Mouse (Mus musculus) embryonic facial prominence, embryonic 12.5 days (tissue): ENCODE results near the gene Setd1b. TPM values are rescaled to one million over a fixed set of nuclear protein-coding genes. Genes with fewer than 3 reads are reported as not detected.

Experiments
- ATAC-seq: fragments of 200-750 bp; cut with Nextera tagmentation; 2 replicates; pipeline ENCODE4 v1.8.0; 2017; ENCODE audit not compliant: insufficient number of reproducible peaks, insufficient read depth, low FRiP score, low TSS enrichment
- H3K27ac ChIP-seq: fragments of 300-500 bp; sonication (generic); 2 replicates; pipeline ENCODE4 v1.5.1; 2016; ENCODE audit warnings: mild to moderate bottlenecking
- H3K27me3 ChIP-seq: fragments of 300-500 bp; sonication (generic); 2 replicates; pipeline ENCODE4 v1.6.1; 2016; ENCODE audit warnings: mild to moderate bottlenecking, moderate library complexity
- H3K36me3 ChIP-seq: fragments of 300-500 bp; sonication (generic); 2 replicates; pipeline ENCODE4 v1.6.1; 2016; ENCODE audit warnings: mild to moderate bottlenecking
- H3K4me1 ChIP-seq: fragments of 300-500 bp; sonication (generic); 2 replicates; pipeline ENCODE4 v1.6.1; 2016
- H3K4me2 ChIP-seq: fragments of 300-500 bp; sonication (generic); replicated peaks from 2 replicates; pipeline ENCODE4 v1.6.1; 2016; ENCODE audit warnings: mild to moderate bottlenecking, moderate library complexity
- H3K4me3 ChIP-seq: fragments of 300-500 bp; sonication (generic); 2 replicates; pipeline ENCODE4 v1.5.1; 2016; ENCODE audit warnings: mild to moderate bottlenecking
- H3K9ac ChIP-seq: fragments of 300-500 bp; sonication (generic); 2 replicates; pipeline ENCODE4 v1.6.1; 2016; ENCODE audit warnings: mild to moderate bottlenecking, moderate library complexity
- H3K9me3 ChIP-seq: fragments of 300-500 bp; sonication (generic); 2 replicates; pipeline ENCODE4 v1.6.1; 2016; ENCODE audit warnings: mild to moderate bottlenecking, moderate library complexity
- WGBS: fragments of 180-500 bp; shearing (Covaris S2); methylation state at CpG from one replicate; pipeline ENCODE4 v1.1.7; 2016; 5-methylcytosine and 5-hydroxymethylcytosine counted together
- polyA plus RNA-seq: library from polyadenylated mRNA; unstranded; fragments of >200 nt; fragmentation: Nextera tagmentation; extraction: Ambion mirVana; gene quantifications from 2 replicates; pipeline ENCODE4 v1.2.1, GENCODE M21; 2016

Setd1b gene
- polyA plus RNA-seq, 1 experiment from 2014 or later = 12.4 TPM

DNA sequence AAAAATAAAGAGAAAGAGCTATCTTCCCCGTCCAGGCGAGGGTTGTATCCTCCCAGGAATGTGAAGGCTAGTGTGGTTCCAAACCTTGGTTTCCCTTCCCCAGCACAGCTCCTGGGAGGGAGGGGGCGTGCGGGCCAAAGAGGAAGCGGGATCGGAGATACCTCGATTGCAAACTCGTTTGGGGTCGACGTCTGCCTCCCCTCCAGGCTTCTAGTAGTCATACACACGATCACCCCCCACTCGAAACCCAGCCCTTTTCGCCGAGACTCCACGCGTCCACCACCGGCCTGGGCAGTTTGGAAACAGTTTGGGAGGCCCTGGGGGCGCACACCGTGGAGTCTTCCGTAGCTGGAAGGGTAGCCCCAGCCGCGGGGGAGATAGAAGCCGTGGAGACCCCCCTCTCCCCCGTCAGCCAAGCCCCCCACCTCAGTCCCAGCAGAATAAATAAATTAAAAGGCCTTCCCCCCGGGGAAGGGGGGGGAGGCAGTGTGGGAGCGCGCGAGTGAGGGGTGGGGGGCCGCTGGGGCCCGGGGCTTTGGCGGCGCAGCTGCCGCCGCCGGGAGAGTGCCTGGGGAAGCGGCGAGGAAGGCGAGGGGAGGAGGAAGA is 335 bp upstream of the Setd1b start:
- H3K4me3 ChIP-seq = peak overlapping the region; percentile 97
- no peaks in the 10 kb centered on the region for H3K9me3 ChIP-seq
- peaks cover 12% of the 10 kb centered on the region for H3K36me3 ChIP-seq
- no peak for ATAC-seq
- H3K27me3 ChIP-seq = no peaks in the 10 kb centered on the region
- peak overlapping the region; percentile 100 for H3K9ac ChIP-seq
- H3K4me2 ChIP-seq = peak overlapping the region; percentile 99
- H3K27ac ChIP-seq = peak overlapping the region; percentile 100
- peaks cover 47% of the 10 kb centered on the region for H3K4me1 ChIP-seq
- under 1% methylated on average over 29 of the region's 38 CpGs for WGBS

DNA sequence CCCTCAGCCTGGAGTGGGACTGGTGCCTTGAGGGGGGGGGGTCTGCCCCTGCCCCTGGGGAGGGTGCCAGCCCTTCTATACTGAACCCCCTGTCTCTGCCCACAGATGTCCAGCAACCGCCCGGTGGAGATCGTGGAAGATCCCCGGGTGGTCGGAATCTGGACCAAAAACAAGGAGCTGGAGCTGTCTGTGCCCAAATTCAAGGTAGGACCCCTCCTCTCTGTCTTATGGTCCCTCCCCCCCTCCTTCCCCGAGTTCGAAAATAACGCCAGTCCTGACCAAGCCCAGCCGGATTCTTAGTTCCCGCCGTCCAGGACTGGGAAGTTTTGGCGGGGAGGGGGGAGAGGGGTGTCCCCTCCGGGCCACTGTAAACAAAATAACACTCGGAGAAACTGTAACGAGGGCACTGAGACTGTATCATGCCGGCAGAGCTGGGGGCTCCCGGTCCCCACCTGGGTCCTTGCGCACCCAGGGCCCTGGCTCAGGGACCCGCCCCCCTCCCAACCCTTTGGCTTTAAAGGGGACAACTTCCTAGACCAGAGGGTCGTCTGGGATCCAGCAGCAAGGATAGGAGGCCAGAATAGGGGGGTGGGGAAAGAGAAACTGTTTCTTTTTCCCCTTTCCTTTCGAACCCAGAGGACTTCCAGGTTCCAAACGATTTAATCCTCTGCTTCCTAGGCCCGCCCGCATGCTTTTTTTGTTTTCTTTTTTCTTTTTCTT is 1.4 kb downstream of the Setd1b start:
- no peaks in the 10 kb centered on the region for H3K27me3 ChIP-seq
- H3K4me2 ChIP-seq = peak overlapping the region; percentile 99
- peak overlapping the region; percentile 100 for H3K27ac ChIP-seq
- peaks cover 35% of the 10 kb centered on the region for H3K4me1 ChIP-seq
- H3K4me3 ChIP-seq = peak overlapping the region; percentile 97
- no peaks in the 10 kb centered on the region for H3K9me3 ChIP-seq
- ATAC-seq = peak; percentile 4; the same call in 1 of the 2 replicates
- H3K9ac ChIP-seq = peak overlapping the region; percentile 100
- peaks cover 30% of the 10 kb centered on the region for H3K36me3 ChIP-seq
- WGBS = under 1% methylated on average over 24 of the region's 24 CpGs

DNA sequence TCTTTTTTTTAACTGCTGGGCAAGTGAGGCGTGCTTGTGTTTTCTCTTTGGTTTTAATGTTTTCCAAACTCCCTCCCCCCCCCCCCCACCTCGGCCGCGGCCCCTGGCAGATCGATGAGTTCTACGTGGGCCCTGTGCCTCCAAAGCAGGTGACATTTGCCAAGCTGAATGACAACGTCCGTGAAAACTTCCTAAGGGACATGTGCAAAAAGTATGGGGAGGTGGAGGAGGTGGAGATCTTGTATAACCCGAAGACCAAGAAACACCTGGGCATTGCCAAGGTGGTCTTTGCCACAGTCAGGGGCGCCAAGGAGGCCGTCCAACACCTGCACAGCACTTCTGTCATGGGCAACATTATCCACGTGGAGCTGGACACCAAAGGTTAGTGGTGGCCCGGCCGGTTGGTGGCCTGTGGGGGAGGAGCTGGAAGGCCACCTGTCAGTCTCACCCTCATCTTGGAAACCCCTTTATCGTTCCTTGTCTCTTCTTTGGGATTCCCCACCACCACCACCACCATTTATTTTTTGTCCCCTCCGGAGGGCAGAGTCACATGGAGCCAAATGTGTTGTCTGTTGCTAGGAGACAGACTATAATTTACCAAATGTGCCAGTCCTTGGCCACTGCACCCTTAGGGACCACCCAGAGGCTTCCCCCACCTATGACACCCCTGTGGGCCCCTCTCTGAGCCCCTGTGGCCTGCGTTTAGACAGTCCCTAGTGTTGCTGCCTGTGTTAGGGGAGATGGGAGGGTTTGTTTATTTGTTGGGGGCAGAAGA is 2.2 kb downstream of the Setd1b start:
- Histone ChIP-seq H3K9ac (peak overlapping the region; percentile 100), H3K4me3 (peak overlapping the region; percentile 97), H3K27ac (peak overlapping the region; percentile 100), H3K4me2 (peak overlapping the region; percentile 99), H3K9me3 (no peaks in the 10 kb centered on the region), H3K36me3 (peaks cover 37% of the 10 kb centered on the region), H3K4me1 (peaks cover 42% of the 10 kb centered on the region), H3K27me3 (no peaks in the 10 kb centered on the region)
- WGBS = 4% methylated on average over 17 of the region's 17 CpGs
- ATAC-seq = no peak

- peak overlapping the region; percentile 100 for H3K9ac ChIP-seq
- 35% methylated on average over 20 of the region's 20 CpGs for WGBS
- peaks cover 49% of the 10 kb centered on the region for H3K4me1 ChIP-seq
- H3K27ac ChIP-seq = no peak overlapping the region
- H3K4me3 ChIP-seq = peak overlapping the region; percentile 97
- H3K9me3 ChIP-seq = no peaks in the 10 kb centered on the region
- H3K4me2 ChIP-seq = peak overlapping the region; percentile 99
- no peak for ATAC-seq
- H3K27me3 ChIP-seq = no peaks in the 10 kb centered on the region
- peaks cover 40% of the 10 kb centered on the region for H3K36me3 ChIP-seq
These were observed 3.0 kb downstream of the Setd1b start for GRCm38 (mm10) chr5:123144746-123145590.

DNA sequence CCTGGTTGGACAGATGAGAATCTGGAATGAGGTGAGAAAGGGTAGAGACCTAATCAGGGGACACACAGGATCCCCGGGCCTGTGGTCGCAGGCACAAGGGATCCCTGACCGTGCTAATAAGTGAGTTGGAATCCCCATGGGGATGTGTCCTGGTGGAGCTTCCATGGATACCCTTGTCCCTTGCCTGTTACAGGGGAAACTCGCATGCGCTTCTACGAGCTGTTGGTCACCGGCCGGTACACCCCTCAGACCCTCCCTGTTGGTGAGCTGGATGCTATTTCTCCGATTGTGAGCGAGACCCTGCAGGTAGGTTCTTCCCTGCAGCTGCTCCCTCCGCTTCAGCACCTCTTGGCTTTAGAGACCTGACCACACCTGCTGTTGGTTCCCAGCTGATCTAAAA is 4.4 kb downstream of the Setd1b start:
- no peak overlapping the region for H3K4me2 ChIP-seq
- peaks cover 62% of the 10 kb centered on the region for H3K4me1 ChIP-seq
- H3K27me3 ChIP-seq = no peaks in the 10 kb centered on the region
- no peak for ATAC-seq
- no peak overlapping the region for H3K9ac ChIP-seq
- no peaks in the 10 kb centered on the region for H3K9me3 ChIP-seq
- H3K36me3 ChIP-seq = peaks cover 46% of the 10 kb centered on the region
- WGBS = 81% methylated on average over 11 of the region's 11 CpGs
- H3K27ac ChIP-seq = no peak overlapping the region
- no peak overlapping the region for H3K4me3 ChIP-seq

GRCm38 (mm10) chr5:123147569-123147968 is 5.6 kb downstream of the Setd1b start:
- no peaks in the 10 kb centered on the region for H3K27me3 ChIP-seq
- peaks cover 58% of the 10 kb centered on the region for H3K36me3 ChIP-seq
- no peak for ATAC-seq
- peaks cover 62% of the 10 kb centered on the region for H3K4me1 ChIP-seq
- H3K4me2 ChIP-seq = no peak overlapping the region
- H3K27ac ChIP-seq = no peak overlapping the region
- no peaks in the 10 kb centered on the region for H3K9me3 ChIP-seq
- H3K9ac ChIP-seq = no peak overlapping the region
- H3K4me3 ChIP-seq = no peak overlapping the region
- 83% methylated on average over 17 of the region's 17 CpGs for WGBS

GRCm38 (mm10) chr5:123148073-123148722 is 6.2 kb downstream of the Setd1b start:
- Histone ChIP-seq H3K9ac (no peak overlapping the region), H3K9me3 (no peaks in the 10 kb centered on the region), H3K27me3 (no peaks in the 10 kb centered on the region), H3K4me2 (no peak overlapping the region), H3K36me3 (peaks cover 65% of the 10 kb centered on the region), H3K4me1 (peaks cover 62% of the 10 kb centered on the region), H3K27ac (no peak overlapping the region), H3K4me3 (no peak overlapping the region)
- ATAC-seq = no peak
- WGBS = 87% methylated on average over 25 of the region's 25 CpGs

DNA sequence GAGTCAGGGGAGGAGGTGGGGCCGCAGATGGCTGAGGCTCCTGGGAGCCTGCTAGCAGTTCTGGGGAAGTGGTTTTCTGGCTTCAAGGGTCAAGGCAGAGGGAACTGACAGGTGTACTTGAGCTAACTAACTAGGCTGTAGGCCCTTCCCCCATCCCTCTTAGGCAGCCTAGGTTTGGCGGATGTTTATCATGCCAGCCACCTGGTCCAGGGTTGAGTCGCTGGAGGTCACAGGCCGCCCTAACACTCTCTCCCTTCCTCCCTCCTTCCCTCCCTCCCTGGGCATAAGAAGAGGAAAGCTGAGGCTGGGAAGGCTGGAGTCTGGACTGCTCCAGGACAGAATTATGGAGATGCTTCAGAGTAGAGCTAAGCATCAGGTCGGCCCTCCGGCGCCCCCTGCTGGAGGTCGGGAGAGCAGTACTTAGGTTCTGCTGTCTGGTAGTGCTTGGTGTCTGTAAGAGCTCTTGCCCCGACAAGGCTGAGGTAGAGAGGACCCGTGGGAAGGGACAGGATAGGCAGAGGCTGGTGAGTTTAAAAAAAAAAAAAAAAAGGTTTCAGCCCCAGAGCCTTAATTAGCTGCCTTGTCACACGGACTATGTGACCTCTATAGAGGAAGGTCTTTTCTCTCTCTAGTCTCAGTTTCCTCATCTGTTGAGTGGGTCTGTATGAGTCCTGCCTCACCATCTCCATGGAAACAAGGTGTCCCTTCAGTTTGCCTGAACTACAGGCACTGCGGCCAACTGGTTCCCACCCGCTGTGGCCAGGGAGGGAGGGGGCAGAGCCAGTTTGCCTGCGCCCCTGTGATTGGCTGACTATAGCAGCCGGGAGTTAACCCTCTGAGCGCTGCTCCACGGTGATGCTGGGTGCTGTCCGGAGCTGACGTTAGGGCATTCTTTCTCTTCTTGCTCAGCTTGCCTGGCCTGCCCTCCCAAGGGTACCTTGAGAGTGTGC is 7.7 kb downstream of the Setd1b start:
- H3K36me3 ChIP-seq = peaks cover 72% of the 10 kb centered on the region
- 6% methylated on average over 19 of the region's 19 CpGs for WGBS
- H3K4me2 ChIP-seq = peak overlapping the region; percentile 53
- 0 out of 2 replicates have a peak overlapping the region, but pooled peaks have one; percentile 37 for H3K27ac ChIP-seq
- H3K4me3 ChIP-seq = peak overlapping the region; percentile 30
- H3K4me1 ChIP-seq = peaks cover 50% of the 10 kb centered on the region
- H3K9me3 ChIP-seq = no peaks in the 10 kb centered on the region
- peak; percentile 82 for ATAC-seq
- no peaks in the 10 kb centered on the region for H3K27me3 ChIP-seq
- H3K9ac ChIP-seq = peak overlapping the region; percentile 24; the same call in 1 of the 2 replicates

GRCm38 (mm10) chr5:123150641-123151040 is 8.6 kb downstream of the Setd1b start:
- Histone ChIP-seq H3K9me3 (no peaks in the 10 kb centered on the region), H3K27me3 (no peaks in the 10 kb centered on the region), H3K9ac (0 out of 2 replicates have a peak overlapping the region, but pooled peaks have one; percentile 7), H3K27ac (no peak overlapping the region), H3K4me2 (peak overlapping the region; percentile 53), H3K4me3 (peak overlapping the region; percentile 30), H3K36me3 (peaks cover 77% of the 10 kb centered on the region), H3K4me1 (peaks cover 41% of the 10 kb centered on the region)
- no peak for ATAC-seq
- 37% methylated on average over 7 of the region's 7 CpGs for WGBS

DNA sequence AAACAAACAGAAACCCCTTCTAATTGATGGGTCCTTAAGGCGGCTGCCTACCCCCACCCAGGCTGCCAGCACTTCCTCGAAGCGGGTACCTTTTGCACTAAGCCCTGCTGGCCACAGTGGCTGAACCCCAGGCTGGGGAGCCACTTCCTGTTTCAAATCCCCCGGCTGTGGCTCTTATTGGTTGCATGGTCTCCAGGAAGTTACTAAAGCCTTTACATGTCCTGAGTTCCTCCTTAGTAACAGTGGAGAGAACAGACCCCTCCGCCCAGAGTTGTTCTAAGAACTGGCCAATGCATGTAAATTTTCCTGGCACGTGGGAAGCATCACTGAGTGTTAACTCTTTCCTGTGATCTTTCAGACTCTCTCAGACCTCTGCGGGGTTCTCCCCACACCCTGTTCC is 9.1 kb downstream of the Setd1b start:
- 35% methylated on average over 7 of the region's 7 CpGs for WGBS
- Histone ChIP-seq H3K27ac (no peak overlapping the region), H3K36me3 (peaks cover 77% of the 10 kb centered on the region), H3K9ac (0 out of 2 replicates have a peak overlapping the region, but pooled peaks have one; percentile 7), H3K4me1 (peaks cover 37% of the 10 kb centered on the region), H3K4me3 (peak overlapping the region; percentile 30), H3K4me2 (peak overlapping the region; percentile 53), H3K9me3 (no peaks in the 10 kb centered on the region), H3K27me3 (no peaks in the 10 kb centered on the region)
- no peak for ATAC-seq
